Mouse (Mus musculus): Measurements from ENCODE around the gene Itga6. TPM values are rescaled to one million over a fixed set of nuclear protein-coding genes. Genes with fewer than 3 reads are reported as not detected.

Gene Itga6
- total and polyA plus RNA-seq, 2 experiments: 2.4 to 5.1 TPM

- peaks cover 3% of the 10 kb centered on the region; the same call in 1 of the 2 replicates for H3K4me1 ChIP-seq (ENCODE audit: control insufficient read depth, insufficient read depth, low read length)
These were observed 45.8 kb downstream of the Itga6 start for GRCm38 (mm10) chr2:71791203-71791602.

GRCm38 (mm10) chr2:71794139-71794538, 48.7 kb downstream of the Itga6 start:
- TF ChIP-seq CTCF (IDR thresholded peaks at IDR 0.05; ENCODE audit: low read depth, low read length): no peak
- TF ChIP-seq POLR2A (IDR thresholded peaks at IDR 0.05; ENCODE audit: extremely low read depth, insufficient read depth, low read length): no peak
- DNase-seq (ENCODE audit: extremely low read depth, low read depth, low spot score): no peak
- H3K79me2 ChIP-seq (ENCODE audit: control insufficient read depth, insufficient read depth, low read length): no peaks in the 10 kb centered on the region
- H3K9ac ChIP-seq (ENCODE audit: low read depth, low read length): no peak overlapping the region
- H3K36me3 ChIP-seq (ENCODE audit: control insufficient read depth, insufficient read depth, low read length): no peaks in the 10 kb centered on the region
- no peaks in the 10 kb centered on the region for H3K4me1 ChIP-seq (ENCODE audit: control insufficient read depth, insufficient read depth, low read length)
- H3K27me3 ChIP-seq (ENCODE audit: control insufficient read depth, insufficient read depth, low read length): no peaks in the 10 kb centered on the region
- no peak overlapping the region for H3K4me3 ChIP-seq (ENCODE audit: insufficient read depth, low read depth, low read length)
- no peak overlapping the region for H3K27ac ChIP-seq (replicated peaks; ENCODE audit: insufficient read depth, low read depth, low read length)
- WGBS: 77% methylated on average over 6 of the region's 6 CpGs

More at GRCm38 (mm10) chr2:71791203-71791602, 45.8 kb downstream of the Itga6 start:
- no peak overlapping the region for H3K27ac ChIP-seq (replicated peaks; ENCODE audit: insufficient read depth, low read depth, low read length)
- H3K36me3 ChIP-seq (ENCODE audit: control insufficient read depth, insufficient read depth, low read length): no peaks in the 10 kb centered on the region
- no peak overlapping the region for H3K4me3 ChIP-seq (ENCODE audit: insufficient read depth, low read depth, low read length)
- no peaks in the 10 kb centered on the region for H3K79me2 ChIP-seq (ENCODE audit: control insufficient read depth, insufficient read depth, low read length)
- no peak for DNase-seq (ENCODE audit: extremely low read depth, low read depth, low spot score)
- H3K27me3 ChIP-seq (ENCODE audit: control insufficient read depth, insufficient read depth, low read length): no peaks in the 10 kb centered on the region
- no peak overlapping the region for H3K9ac ChIP-seq (ENCODE audit: low read depth, low read length)
- TF ChIP-seq CTCF (IDR thresholded peaks at IDR 0.05; ENCODE audit: low read depth, low read length): no peak
- no peak for TF ChIP-seq POLR2A (IDR thresholded peaks at IDR 0.05; ENCODE audit: extremely low read depth, insufficient read depth, low read length)
- WGBS: 74% methylated on average over 2 of the region's 2 CpGs

GRCm38 (mm10) chr2:71796787-71797186, 51.4 kb downstream of the Itga6 start:
- WGBS: 76% methylated on average over 6 of the region's 6 CpGs
- no peak for TF ChIP-seq CTCF (IDR thresholded peaks at IDR 0.05; ENCODE audit: low read depth, low read length)
- TF ChIP-seq POLR2A (IDR thresholded peaks at IDR 0.05; ENCODE audit: extremely low read depth, insufficient read depth, low read length): no peak
- Histone ChIP-seq H3K27ac (replicated peaks; ENCODE audit: insufficient read depth, low read depth, low read length) (no peak overlapping the region), H3K4me1 (ENCODE audit: control insufficient read depth, insufficient read depth, low read length) (no peaks in the 10 kb centered on the region; the same call in 1 of the 2 replicates), H3K4me3 (ENCODE audit: insufficient read depth, low read depth, low read length) (no peak overlapping the region), H3K36me3 (ENCODE audit: control insufficient read depth, insufficient read depth, low read length) (no peaks in the 10 kb centered on the region), H3K27me3 (ENCODE audit: control insufficient read depth, insufficient read depth, low read length) (no peaks in the 10 kb centered on the region), H3K79me2 (ENCODE audit: control insufficient read depth, insufficient read depth, low read length) (no peaks in the 10 kb centered on the region), H3K9ac (ENCODE audit: low read depth, low read length) (no peak overlapping the region)
- no peak for DNase-seq (ENCODE audit: extremely low read depth, low read depth, low spot score)

- H3K4me1 ChIP-seq (ENCODE audit: control insufficient read depth, insufficient read depth, low read length): no peaks in the 10 kb centered on the region; the same call in 1 of the 2 replicates
- H3K36me3 ChIP-seq (ENCODE audit: control insufficient read depth, insufficient read depth, low read length): no peaks in the 10 kb centered on the region
- no peak for DNase-seq (ENCODE audit: extremely low read depth, low read depth, low spot score)
- no peak overlapping the region for H3K27ac ChIP-seq (replicated peaks; ENCODE audit: insufficient read depth, low read depth, low read length)
- TF ChIP-seq POLR2A (IDR thresholded peaks at IDR 0.05; ENCODE audit: extremely low read depth, insufficient read depth, low read length) (no peak), CTCF (IDR thresholded peaks at IDR 0.05; ENCODE audit: low read depth, low read length) (no peak)
- 86% methylated on average over 6 of the region's 6 CpGs for WGBS
- no peaks in the 10 kb centered on the region for H3K79me2 ChIP-seq (ENCODE audit: control insufficient read depth, insufficient read depth, low read length)
- no peaks in the 10 kb centered on the region for H3K27me3 ChIP-seq (ENCODE audit: control insufficient read depth, insufficient read depth, low read length)
- H3K9ac ChIP-seq (ENCODE audit: low read depth, low read length): no peak overlapping the region
- no peak overlapping the region for H3K4me3 ChIP-seq (ENCODE audit: insufficient read depth, low read depth, low read length)
These were observed 55.4 kb downstream of the Itga6 start for GRCm38 (mm10) chr2:71800798-71801197.

- TF ChIP-seq CTCF (IDR thresholded peaks at IDR 0.05; ENCODE audit: low read depth, low read length) (no peak), POLR2A (IDR thresholded peaks at IDR 0.05; ENCODE audit: extremely low read depth, insufficient read depth, low read length) (no peak)
- no peaks in the 10 kb centered on the region; the same call in 1 of the 2 replicates for H3K4me1 ChIP-seq (ENCODE audit: control insufficient read depth, insufficient read depth, low read length)
- H3K4me3 ChIP-seq (ENCODE audit: insufficient read depth, low read depth, low read length): no peak overlapping the region
- no peaks in the 10 kb centered on the region for H3K27me3 ChIP-seq (ENCODE audit: control insufficient read depth, insufficient read depth, low read length)
- H3K27ac ChIP-seq (replicated peaks; ENCODE audit: insufficient read depth, low read depth, low read length): no peak overlapping the region
- H3K9ac ChIP-seq (ENCODE audit: low read depth, low read length): no peak overlapping the region
- DNase-seq (ENCODE audit: extremely low read depth, low read depth, low spot score): no peak
- H3K79me2 ChIP-seq (ENCODE audit: control insufficient read depth, insufficient read depth, low read length): no peaks in the 10 kb centered on the region
- WGBS: 70% methylated on average over 7 of the region's 7 CpGs
- H3K36me3 ChIP-seq (ENCODE audit: control insufficient read depth, insufficient read depth, low read length): no peaks in the 10 kb centered on the region
These were observed 56.3 kb downstream of the Itga6 start for GRCm38 (mm10) chr2:71801691-71802090.

- Histone ChIP-seq H3K27ac (replicated peaks; ENCODE audit: insufficient read depth, low read depth, low read length) (no peak overlapping the region), H3K79me2 (ENCODE audit: control insufficient read depth, insufficient read depth, low read length) (no peaks in the 10 kb centered on the region), H3K9ac (ENCODE audit: low read depth, low read length) (no peak overlapping the region), H3K4me3 (ENCODE audit: insufficient read depth, low read depth, low read length) (no peak overlapping the region), H3K4me1 (ENCODE audit: control insufficient read depth, insufficient read depth, low read length) (no peaks in the 10 kb centered on the region; the same call in 1 of the 2 replicates), H3K27me3 (ENCODE audit: control insufficient read depth, insufficient read depth, low read length) (no peaks in the 10 kb centered on the region), H3K36me3 (ENCODE audit: control insufficient read depth, insufficient read depth, low read length) (no peaks in the 10 kb centered on the region)
- WGBS: 92% methylated on average over 4 of the region's 4 CpGs
- TF ChIP-seq CTCF (IDR thresholded peaks at IDR 0.05; ENCODE audit: low read depth, low read length) (no peak), POLR2A (IDR thresholded peaks at IDR 0.05; ENCODE audit: extremely low read depth, insufficient read depth, low read length) (no peak)
- DNase-seq (ENCODE audit: extremely low read depth, low read depth, low spot score): no peak
These were observed 56.7 kb downstream of the Itga6 start for GRCm38 (mm10) chr2:71802131-71802530.
